Mouse (Mus musculus) gastrocnemius, postnatal 36 days (tissue): ENCODE measurements around the gene Zfp599. TPM values are rescaled to one million over a fixed set of nuclear protein-coding genes. Genes with fewer than 3 reads are reported as not detected.

Experiments used
- DNase-seq, 2 experiments: peaks; one replicate each; pipeline ENCODE4 v3.0.0; 2022
- intact Hi-C: fragments of 180-260 bp; cut with DNase I; formaldehyde crosslinking; loops from one replicate; pipeline ENCODE4 v1.15.1; 2025
- total RNA-seq, 2 experiments: library from RNA; stranded (reverse); gene quantifications; 2 replicates each; pipeline ENCODE4 v1.2.3; 2021

Gene Zfp599
- total RNA-seq, 2 experiments from 2014 or later = not detected

DNA sequence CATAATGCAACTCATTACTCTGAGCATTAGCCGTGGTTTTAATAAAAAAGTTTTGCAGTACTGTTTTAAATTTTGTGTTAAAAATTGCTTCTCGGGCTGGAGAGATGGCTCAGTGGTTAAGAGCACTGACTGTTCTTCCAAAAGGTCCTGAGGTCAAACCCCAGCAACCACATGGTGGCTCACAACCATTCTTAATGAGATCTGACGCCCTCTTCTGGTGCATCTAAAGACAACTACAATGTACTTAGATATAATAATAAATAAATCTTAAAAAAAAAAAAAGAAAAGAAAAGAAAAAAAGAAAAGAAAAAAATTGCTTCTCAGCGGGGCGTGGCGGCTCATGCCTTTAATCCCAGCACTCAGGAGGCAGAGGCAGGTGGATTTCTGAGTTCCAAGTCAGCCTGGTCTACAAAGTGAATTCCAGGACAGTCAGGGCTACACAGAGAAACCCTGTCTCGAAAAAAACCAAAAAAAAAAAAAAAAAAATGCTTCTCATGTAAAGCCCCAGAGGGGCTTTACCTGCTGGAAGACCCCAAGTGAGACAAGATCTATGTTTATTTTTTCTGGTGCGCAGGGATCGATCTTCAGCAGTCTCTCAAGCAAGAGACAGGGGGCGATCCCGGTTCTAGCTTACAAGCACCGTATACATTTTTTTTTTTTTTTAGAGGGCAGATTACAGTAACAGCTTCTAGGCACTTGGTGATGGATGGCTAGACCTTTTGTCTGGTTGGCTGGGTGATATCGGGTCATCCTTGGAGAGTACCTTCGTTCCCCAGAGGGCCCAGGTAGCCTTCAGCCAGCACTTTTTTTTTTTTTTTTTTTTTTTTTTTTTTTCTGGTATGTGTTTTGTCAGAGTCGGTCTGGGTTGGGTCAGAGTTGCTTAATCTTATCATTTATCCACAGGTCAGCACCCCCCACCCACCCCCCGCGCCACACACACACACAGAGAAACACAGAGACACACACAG lies 34.9 kb downstream of the Zfp599 start:
- intact Hi-C loops = no loop called here
- DNase-seq = no peak

DNA sequence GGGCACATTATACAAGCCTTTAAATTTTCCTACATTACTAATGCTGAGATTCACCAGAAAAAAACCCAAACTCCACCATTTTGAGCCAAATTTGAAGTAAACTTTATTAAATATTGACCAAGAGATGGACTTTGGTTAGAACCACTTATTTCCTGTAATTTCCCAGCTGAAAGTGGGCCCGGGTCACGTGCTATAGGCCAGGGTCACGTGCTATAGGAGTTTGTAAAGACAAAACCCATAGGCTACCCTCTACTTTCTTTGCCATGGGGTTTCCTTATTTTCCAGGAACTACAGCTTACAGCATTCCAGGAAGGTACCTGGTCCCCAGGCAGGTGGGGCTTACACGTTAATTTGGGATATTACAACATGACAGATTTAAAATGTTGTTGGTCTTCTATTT lies 35.6 kb downstream of the Zfp599 start:
- no peak for DNase-seq
- intact Hi-C loops = no loop called here

DNA sequence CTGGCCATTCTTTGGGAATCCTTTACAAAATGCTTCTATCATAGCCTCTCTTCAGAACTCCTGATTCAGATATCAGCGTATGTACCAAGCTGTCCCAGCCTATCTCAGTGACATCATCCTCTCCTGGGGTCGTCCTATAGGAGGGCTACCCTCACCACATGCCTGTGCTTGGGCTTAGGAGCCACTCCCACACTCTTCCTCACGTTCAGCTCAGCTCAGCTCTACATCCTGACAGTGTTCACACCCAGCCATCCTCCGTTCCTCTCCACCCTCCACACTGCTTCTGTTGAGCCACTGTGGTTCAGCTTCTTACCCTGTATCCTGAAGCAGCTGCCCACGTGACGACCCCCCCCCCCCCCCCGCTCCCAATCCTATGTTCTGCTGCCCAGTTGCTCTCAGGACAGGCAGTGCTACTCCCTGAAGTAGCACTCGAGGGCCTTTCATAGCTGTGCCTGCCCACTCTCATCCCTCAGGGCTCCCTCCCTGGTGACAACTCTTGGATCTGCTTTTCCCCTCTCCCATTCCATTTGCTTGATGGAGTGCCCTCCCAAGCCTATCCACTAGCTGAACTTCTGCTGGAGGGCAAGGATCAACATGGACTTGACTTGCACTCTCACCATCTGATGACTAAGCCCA lies 41.7 kb downstream of the Zfp599 start:
- intact Hi-C loops = no loop called here
- DNase-seq = no peak

DNA sequence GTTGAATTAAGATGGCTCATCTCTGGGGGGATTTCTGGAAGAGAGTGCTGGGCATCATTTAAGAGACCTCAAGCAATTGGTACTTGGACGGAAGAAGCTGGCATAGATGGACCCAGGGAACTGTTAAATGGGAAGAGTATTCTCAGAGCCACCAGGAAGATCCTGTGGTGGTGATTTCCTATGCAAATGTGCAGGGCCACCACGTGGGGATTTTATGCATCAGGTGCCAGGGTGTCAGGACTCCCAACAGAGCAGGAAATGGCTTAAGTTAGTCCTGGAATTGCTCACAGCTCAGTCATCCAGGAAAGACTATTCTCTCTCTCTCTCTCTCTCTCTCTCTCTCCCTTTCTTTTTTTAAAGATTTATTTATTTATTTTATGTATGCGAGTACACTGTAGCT lies 43.0 kb downstream of the Zfp599 start:
- intact Hi-C loops = no loop called here

DNA sequence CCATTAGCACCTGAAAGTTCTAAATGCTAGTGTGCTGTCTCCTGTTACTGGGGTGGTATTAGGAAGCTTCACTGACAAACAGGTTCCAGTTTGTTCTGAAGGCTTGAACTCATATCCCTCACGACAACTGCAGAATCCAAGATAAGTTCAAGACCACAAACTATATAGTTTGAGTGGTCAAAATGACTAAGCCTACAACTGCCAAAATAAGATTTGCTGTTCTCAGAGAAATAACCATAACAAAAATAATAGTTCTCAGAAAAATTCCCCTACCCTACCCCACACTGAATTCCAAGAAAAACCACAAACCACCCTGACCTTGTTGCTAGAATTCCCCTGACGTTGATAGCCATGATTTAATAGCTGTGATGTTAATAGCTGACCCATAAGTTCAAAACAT lies 45.1 kb downstream of the Zfp599 start:
- DNase-seq = no peak
- intact Hi-C loops = no loop called here

More for the DNA sequence above, 43.0 kb downstream of the Zfp599 start:
- no peak for DNase-seq

DNA sequence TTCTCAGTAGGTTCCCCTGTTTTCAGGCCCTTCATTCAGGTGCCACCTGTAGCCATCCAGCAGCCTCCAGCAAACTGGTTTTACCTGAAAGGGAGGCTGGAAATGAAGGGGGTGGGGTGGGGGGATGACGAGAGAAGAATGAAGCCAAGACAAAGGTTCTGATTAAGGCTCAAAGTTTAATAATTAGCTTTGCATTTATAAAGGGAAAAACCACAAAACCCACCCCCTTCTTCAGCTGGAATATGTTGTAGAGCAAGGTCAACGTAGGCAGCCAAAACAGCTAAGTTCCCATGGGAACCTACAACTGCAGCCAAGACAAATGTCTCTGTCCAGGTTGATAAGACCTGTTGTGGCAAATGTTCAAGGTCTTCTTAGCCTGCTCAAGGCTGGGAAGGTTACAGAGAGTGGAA lies 45.9 kb downstream of the Zfp599 start:
- no peak for DNase-seq
- intact Hi-C loops = no loop called here

Other genes starting within 250 kb of the Zfp599 start
- gene Elavl3, start 207.9 kb downstream of the Zfp599 start, total RNA-seq = under 1 TPM in 1 of 2 experiments, not detected in 1; 0.26 TPM
- not detected for gene Gm49318, start 188.6 kb downstream of the Zfp599 start, total RNA-seq
- 1 to 10 TPM; 2.9 to 3.8 TPM for gene Zfp653, start 188.5 kb downstream of the Zfp599 start, total RNA-seq
- 10 to 100 TPM; 82.2 to 86.9 TPM for gene Ecsit, start 174.5 kb downstream of the Zfp599 start, total RNA-seq
- gene Cnn1, start 160.7 kb downstream of the Zfp599 start, total RNA-seq = 1 to 10 TPM; 1.4 to 2.1 TPM
- 10 to 100 TPM; 32.5 to 35.3 TPM for gene Elof1, start 142.7 kb downstream of the Zfp599 start, total RNA-seq
- gene Acp5, start 124.2 kb downstream of the Zfp599 start, total RNA-seq = 1 to 10 TPM; 1.1 to 2.9 TPM
- gene Pigyl, start 103.0 kb downstream of the Zfp599 start, total RNA-seq = 10 to 100 TPM; 29.4 to 31.2 TPM
- not detected for gene Zfp872, start 71.8 kb downstream of the Zfp599 start, total RNA-seq
- 1 to 10 TPM; 5.9 to 6.7 TPM for gene Zfp809, start 34.2 kb downstream of the Zfp599 start, total RNA-seq
- gene Zfp810, start 47.8 kb upstream of the Zfp599 start, total RNA-seq = under 1 TPM; 0.69 to 0.72 TPM
- gene Anln, start 129.3 kb upstream of the Zfp599 start, total RNA-seq = 1 to 10 TPM in 1 of 2 experiments, under 1 TPM in 1; 0.96 to 1.6 TPM
- gene 9530077C05Rik, start 151.6 kb upstream of the Zfp599 start, total RNA-seq = under 1 TPM; 0.13 to 0.20 TPM
- not detected for gene Gm17545, start 194.4 kb upstream of the Zfp599 start, total RNA-seq
- 10 to 100 TPM; 31.3 to 33.2 TPM for gene Rp9, start 209.8 kb upstream of the Zfp599 start, total RNA-seq
- gene Bbs9, start 215.8 kb upstream of the Zfp599 start, total RNA-seq = 1 to 10 TPM; 6.8 to 8.7 TPM